Mouse (Mus musculus): ENCODE measurements around the gene Matn3. TPM values are rescaled to one million over a fixed set of nuclear protein-coding genes. Genes with fewer than 3 reads are reported as not detected.

Matn3 gene
- polyA plus RNA-seq, 1 experiment = not detected

- TF ChIP-seq POLR2A (IDR thresholded peaks at IDR 0.05; ENCODE audit: borderline replicate concordance, insufficient read depth, low read length) (no peak), CTCF (IDR thresholded peaks at IDR 0.05; ENCODE audit: borderline replicate concordance, insufficient read depth, low read depth, low read length) (no peak)
- Histone ChIP-seq H3K27ac (ENCODE audit: insufficient read depth, low read length) (no peak overlapping the region), H3K4me3 (replicated peaks; ENCODE audit: insufficient read depth, low read depth, low read length) (no peak overlapping the region), H3K4me1 (ENCODE audit: control insufficient read depth, insufficient read depth, low read length) (no peaks in the 10 kb centered on the region), H3K27me3 (ENCODE audit: control insufficient read depth, insufficient read depth, low read length) (no peaks in the 10 kb centered on the region)
- no peak for DNase-seq
- WGBS = 90% methylated on average over 4 of the region's 4 CpGs
These were observed 8.2 kb upstream of the Matn3 start for GRCm38 (mm10) chr12:8939490-8939889.

- no peak for DNase-seq
- TF ChIP-seq POLR2A (IDR thresholded peaks at IDR 0.05; ENCODE audit: borderline replicate concordance, insufficient read depth, low read length) = no peak
- no peak for TF ChIP-seq CTCF (IDR thresholded peaks at IDR 0.05; ENCODE audit: borderline replicate concordance, insufficient read depth, low read depth, low read length)
- Histone ChIP-seq H3K27me3 (ENCODE audit: control insufficient read depth, insufficient read depth, low read length) (no peaks in the 10 kb centered on the region), H3K4me1 (ENCODE audit: control insufficient read depth, insufficient read depth, low read length) (no peaks in the 10 kb centered on the region), H3K27ac (ENCODE audit: insufficient read depth, low read length) (no peak overlapping the region), H3K4me3 (replicated peaks; ENCODE audit: insufficient read depth, low read depth, low read length) (no peak overlapping the region)
- WGBS = 69% methylated on average over 12 of the region's 12 CpGs
These were observed 7.4 kb upstream of the Matn3 start for GRCm38 (mm10) chr12:8940011-8941005.

- no peaks in the 10 kb centered on the region for H3K27me3 ChIP-seq (ENCODE audit: control insufficient read depth, insufficient read depth, low read length)
- H3K27ac ChIP-seq (ENCODE audit: insufficient read depth, low read length) = no peak overlapping the region
- H3K4me1 ChIP-seq (ENCODE audit: control insufficient read depth, insufficient read depth, low read length) = no peaks in the 10 kb centered on the region
- no peak overlapping the region for H3K4me3 ChIP-seq (replicated peaks; ENCODE audit: insufficient read depth, low read depth, low read length)
- TF ChIP-seq CTCF (IDR thresholded peaks at IDR 0.05; ENCODE audit: borderline replicate concordance, insufficient read depth, low read depth, low read length) (no peak), POLR2A (IDR thresholded peaks at IDR 0.05; ENCODE audit: borderline replicate concordance, insufficient read depth, low read length) (no peak)
- no peak for DNase-seq
- WGBS = 71% methylated on average over 4 of the region's 4 CpGs
These were observed 6.6 kb upstream of the Matn3 start for GRCm38 (mm10) chr12:8941131-8941615.

- Histone ChIP-seq H3K4me3 (replicated peaks; ENCODE audit: insufficient read depth, low read depth, low read length) (no peak overlapping the region), H3K27ac (ENCODE audit: insufficient read depth, low read length) (no peak overlapping the region), H3K4me1 (ENCODE audit: control insufficient read depth, insufficient read depth, low read length) (no peaks in the 10 kb centered on the region), H3K27me3 (ENCODE audit: control insufficient read depth, insufficient read depth, low read length) (no peaks in the 10 kb centered on the region)
- TF ChIP-seq CTCF (IDR thresholded peaks at IDR 0.05; ENCODE audit: borderline replicate concordance, insufficient read depth, low read depth, low read length) (no peak), POLR2A (IDR thresholded peaks at IDR 0.05; ENCODE audit: borderline replicate concordance, insufficient read depth, low read length) (no peak)
- no peak for DNase-seq
- WGBS = 75% methylated on average over 4 of the region's 4 CpGs
These were observed 5.9 kb upstream of the Matn3 start for GRCm38 (mm10) chr12:8941699-8942392.

- 73% methylated on average over 9 of the region's 9 CpGs for WGBS
- no peak for DNase-seq
- H3K27me3 ChIP-seq (ENCODE audit: control insufficient read depth, insufficient read depth, low read length) = no peaks in the 10 kb centered on the region
These were observed 566 bp upstream of the Matn3 start for GRCm38 (mm10) chr12:8947163-8947562.

GRCm38 (mm10) chr12:8953136-8953535 is 5.4 kb downstream of the Matn3 start:
- Histone ChIP-seq H3K4me3 (replicated peaks; ENCODE audit: insufficient read depth, low read depth, low read length) (no peak overlapping the region), H3K4me1 (ENCODE audit: control insufficient read depth, insufficient read depth, low read length) (no peaks in the 10 kb centered on the region), H3K27ac (ENCODE audit: insufficient read depth, low read length) (no peak overlapping the region), H3K27me3 (ENCODE audit: control insufficient read depth, insufficient read depth, low read length) (no peaks in the 10 kb centered on the region)
- 61% methylated on average over 10 of the region's 10 CpGs for WGBS
- TF ChIP-seq CTCF (IDR thresholded peaks at IDR 0.05; ENCODE audit: borderline replicate concordance, insufficient read depth, low read depth, low read length) (no peak), POLR2A (IDR thresholded peaks at IDR 0.05; ENCODE audit: borderline replicate concordance, insufficient read depth, low read length) (no peak)
- no peak for DNase-seq

More at GRCm38 (mm10) chr12:8947163-8947562, 566 bp upstream of the Matn3 start:
- Histone ChIP-seq H3K27ac (ENCODE audit: insufficient read depth, low read length) (no peak overlapping the region), H3K4me3 (replicated peaks; ENCODE audit: insufficient read depth, low read depth, low read length) (no peak overlapping the region), H3K4me1 (ENCODE audit: control insufficient read depth, insufficient read depth, low read length) (no peaks in the 10 kb centered on the region)
- no peak for TF ChIP-seq POLR2A (IDR thresholded peaks at IDR 0.05; ENCODE audit: borderline replicate concordance, insufficient read depth, low read length)
- TF ChIP-seq CTCF (IDR thresholded peaks at IDR 0.05; ENCODE audit: borderline replicate concordance, insufficient read depth, low read depth, low read length) = no peak

GRCm38 (mm10) chr12:8954161-8954561 is 6.4 kb downstream of the Matn3 start:
- no peak for TF ChIP-seq CTCF (IDR thresholded peaks at IDR 0.05; ENCODE audit: borderline replicate concordance, insufficient read depth, low read depth, low read length)
- TF ChIP-seq POLR2A (IDR thresholded peaks at IDR 0.05; ENCODE audit: borderline replicate concordance, insufficient read depth, low read length) = no peak
- Histone ChIP-seq H3K4me1 (ENCODE audit: control insufficient read depth, insufficient read depth, low read length) (no peaks in the 10 kb centered on the region), H3K27me3 (ENCODE audit: control insufficient read depth, insufficient read depth, low read length) (no peaks in the 10 kb centered on the region), H3K4me3 (replicated peaks; ENCODE audit: insufficient read depth, low read depth, low read length) (no peak overlapping the region), H3K27ac (ENCODE audit: insufficient read depth, low read length) (no peak overlapping the region)
- no peak for DNase-seq
- 52% methylated on average over 9 of the region's 9 CpGs for WGBS

Measured in cerebellum, adult 2 months (tissue).